8 mouse cellular contexts compared by ENCODE assay signal in the genomic region with DNA sequence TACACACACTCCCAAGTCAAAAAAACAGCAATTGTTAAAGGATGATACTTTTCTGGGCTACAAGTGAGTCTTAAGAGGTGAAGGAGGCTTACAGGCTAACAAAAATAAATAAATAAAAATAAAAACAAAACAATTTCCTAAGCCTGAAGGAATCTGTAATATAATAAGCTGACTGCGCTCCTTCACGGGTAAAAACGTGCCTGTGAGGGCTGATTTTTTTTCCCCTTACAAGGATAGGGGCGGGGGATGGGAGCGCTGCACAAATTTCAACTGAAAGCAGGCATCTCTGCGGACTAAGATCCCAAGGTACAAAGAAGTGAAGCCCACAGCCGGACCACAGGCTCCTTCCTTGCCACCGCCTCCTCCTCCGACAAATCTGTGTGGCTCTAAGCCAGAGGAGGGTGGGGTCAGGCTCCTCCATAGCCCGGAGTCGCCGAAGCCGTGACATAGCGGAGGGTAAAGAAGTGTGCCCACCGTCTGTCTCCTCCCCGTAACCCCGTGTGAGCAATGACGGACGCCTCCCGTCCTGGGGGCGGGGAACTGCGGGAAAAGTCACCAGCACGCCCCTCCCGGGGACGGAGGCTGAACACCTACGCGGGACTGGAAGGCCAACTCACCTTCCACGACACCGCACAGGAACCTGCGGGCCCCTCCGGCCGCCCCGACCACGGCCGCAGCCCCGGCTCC. TPM values are rescaled to one million over a fixed set of nuclear protein-coding genes. Genes with fewer than 3 reads are reported as not detected.
DNase-seq lines count a peak whose midpoint lies in the region; ATAC-seq and TF ChIP-seq lines count a peak whose summit lies in the region.

No protein-coding gene starts in this region.

- TF ChIP-seq EP300 in ES-Bruce4 (IDR thresholded peaks at IDR 0.05; ENCODE audit: insufficient read depth, low read depth, low read length) = no peak

- WGBS in forebrain, embryonic 12.5 days = under 1% methylated on average over 36 of the region's 36 CpGs
- WGBS in liver, embryonic 15.5 days (ENCODE audit: insufficient replicate concordance) = under 1% methylated on average over 36 of the region's 36 CpGs
- under 1% methylated on average over 36 of the region's 36 CpGs for WGBS in neural tube, embryonic 13.5 days

- peaks cover 31% of the 10 kb centered on the region for H3K36me3 ChIP-seq in ES-Bruce4 (ENCODE audit: control insufficient read depth, insufficient read depth, low read length, poor library complexity, severe bottlenecking)
- peaks cover 36% of the 10 kb centered on the region for H3K36me3 ChIP-seq in forebrain, embryonic 12.5 days (replicated peaks)
- peaks cover 43% of the 10 kb centered on the region for H3K36me3 ChIP-seq in liver, embryonic 15.5 days (replicated peaks)
- H3K36me3 ChIP-seq in neural tube, embryonic 13.5 days = peaks cover 28% of the 10 kb centered on the region
- H3K36me3 ChIP-seq in testis, adult 2 months (ENCODE audit: control insufficient read depth, insufficient read depth, low read length) = peaks cover 4% of the 10 kb centered on the region; the same call in 1 of the 2 replicates

- H3K4me1 ChIP-seq in ES-Bruce4 (ENCODE audit: control insufficient read depth, insufficient read depth, low read length) = peaks cover 1% of the 10 kb centered on the region
- peaks cover 31% of the 10 kb centered on the region for H3K4me1 ChIP-seq in forebrain, embryonic 12.5 days
- H3K4me1 ChIP-seq in liver, embryonic 15.5 days (replicated peaks) = peaks cover 45% of the 10 kb centered on the region
- peaks cover 39% of the 10 kb centered on the region for H3K4me1 ChIP-seq in neural tube, embryonic 13.5 days (replicated peaks)
- H3K4me1 ChIP-seq in testis, adult 2 months (ENCODE audit: control insufficient read depth, insufficient read depth, low read length) = peaks cover 5% of the 10 kb centered on the region

- TF ChIP-seq CTCF in ES-Bruce4 (IDR thresholded peaks at IDR 0.05; ENCODE audit: low read depth, low read length) = no peak
- no peak for TF ChIP-seq CTCF in testis, adult 2 months (IDR thresholded peaks at IDR 0.05; ENCODE audit: control insufficient read depth, insufficient read depth, insufficient replicate concordance, low read depth, low read length)

- no peaks in the 10 kb centered on the region for H3K27me3 ChIP-seq in ES-Bruce4 (ENCODE audit: control insufficient read depth, insufficient read depth, low read length, poor library complexity, severe bottlenecking)
- H3K27me3 ChIP-seq in forebrain, embryonic 12.5 days = no peaks in the 10 kb centered on the region
- H3K27me3 ChIP-seq in liver, embryonic 15.5 days = no peaks in the 10 kb centered on the region
- H3K27me3 ChIP-seq in neural tube, embryonic 13.5 days = no peaks in the 10 kb centered on the region
- no peaks in the 10 kb centered on the region for H3K27me3 ChIP-seq in testis, adult 2 months (ENCODE audit: control insufficient read depth, insufficient read depth, low read length)

- H3K9ac ChIP-seq in ES-Bruce4 (ENCODE audit: low read depth, poor library complexity, severe bottlenecking) = peak overlapping the region; percentile 93
- H3K9ac ChIP-seq in forebrain, embryonic 12.5 days = peak overlapping the region; percentile 99
- peak overlapping the region; percentile 97 for H3K9ac ChIP-seq in liver, embryonic 15.5 days
- H3K9ac ChIP-seq in neural tube, embryonic 13.5 days = peak overlapping the region; percentile 99

- no peak for TF ChIP-seq POLR2A in ES-Bruce4 (IDR thresholded peaks at IDR 0.05; ENCODE audit: insufficient read depth, low read length)
- TF ChIP-seq POLR2A in testis, adult 2 months (IDR thresholded peaks at IDR 0.05; ENCODE audit: control insufficient read depth, low read depth, low read length) = peak; percentile 51; the same call in 1 of the 2 replicates

- H3K27ac ChIP-seq in ES-Bruce4 (ENCODE audit: insufficient read depth, low read length) = peak overlapping the region; percentile 11
- H3K27ac ChIP-seq in forebrain, embryonic 12.5 days = peak overlapping the region; percentile 98
- H3K27ac ChIP-seq in liver, embryonic 15.5 days (replicated peaks) = peak overlapping the region; percentile 97
- H3K27ac ChIP-seq in neural tube, embryonic 13.5 days (replicated peaks) = peak overlapping the region; percentile 99
- peak overlapping the region; percentile 97 for H3K27ac ChIP-seq in testis, adult 2 months (ENCODE audit: control insufficient read depth, insufficient read depth, low read depth, low read length)

- H3K4me2 ChIP-seq in forebrain, embryonic 12.5 days = peak overlapping the region; percentile 65
- H3K4me2 ChIP-seq in liver, embryonic 15.5 days = peak overlapping the region; percentile 82
- H3K4me2 ChIP-seq in neural tube, embryonic 13.5 days = peak overlapping the region; percentile 64

- H3K9me3 ChIP-seq in ES-Bruce4 (replicated peaks; ENCODE audit: control insufficient read depth, insufficient read depth, low read length, poor library complexity, severe bottlenecking) = no peaks in the 10 kb centered on the region
- H3K9me3 ChIP-seq in forebrain, embryonic 12.5 days = no peaks in the 10 kb centered on the region
- no peaks in the 10 kb centered on the region for H3K9me3 ChIP-seq in liver, embryonic 15.5 days (replicated peaks)
- no peaks in the 10 kb centered on the region for H3K9me3 ChIP-seq in neural tube, embryonic 13.5 days

- DNase-seq in c-Kit-positive CD71-positive TER-119-negative erythroid progenitor cells, embryonic 14.5 days (ENCODE audit: low read depth) = peak; percentile 53
- peak; percentile 82 to 85 for DNase-seq in heart, postnatal 10 days
- DNase-seq in kidney, postnatal 4 days = peak; percentile 80 to 88

- peak overlapping the region; percentile 73 for H3K4me3 ChIP-seq in ES-Bruce4 (ENCODE audit: low read depth, low read length)
- peak overlapping the region; percentile 100 for H3K4me3 ChIP-seq in forebrain, embryonic 12.5 days (replicated peaks)
- peak overlapping the region; percentile 95 for H3K4me3 ChIP-seq in liver, embryonic 15.5 days (replicated peaks)
- H3K4me3 ChIP-seq in neural tube, embryonic 13.5 days = peak overlapping the region; percentile 100
- peak overlapping the region; percentile 82 for H3K4me3 ChIP-seq in testis, adult 2 months (ENCODE audit: control insufficient read depth, low read depth, low read length)

- intact Hi-C loops in heart, postnatal 10 days (cut with DNase I) = no loop called here

- peak; percentile 31; the same call in 1 of the 2 replicates for ATAC-seq in forebrain, embryonic 12.5 days (ENCODE audit: low FRiP score)
- peak; percentile 28 for ATAC-seq in liver, embryonic 15.5 days (ENCODE audit: insufficient read depth)
- ATAC-seq in neural tube, embryonic 13.5 days (ENCODE audit: low read depth) = peak; percentile 59

RNA-seq across cellular contexts. Expression of gene Mgea5, which starts 1.2 kb away (rescaled TPM):
- polyA plus RNA-seq in ES-Bruce4 (2011; ENCODE audit: insufficient read depth, insufficient read length, low read depth, missing spikeins) = 177 and 181 TPM in 2 replicates
- 94.7 and 105 TPM in 2 replicates for polyA plus RNA-seq in forebrain, embryonic 12.5 days (2016; fragmentation: Nextera tagmentation; extraction: Ambion mirVana)
- total RNA-seq in heart, postnatal 10 days (2021) = 10 to 100 TPM; 73.6 to 77.1 TPM
- 16.9 and 20.2 TPM in 2 replicates for polyA plus RNA-seq in liver, embryonic 15.5 days (2015; fragmentation: Nextera tagmentation; extraction: Ambion mirVana)
- 79.4 and 81.4 TPM in 2 replicates for polyA plus RNA-seq in neural tube, embryonic 13.5 days (2015; fragmentation: Nextera tagmentation; extraction: Ambion mirVana)
- polyA plus RNA-seq in testis, adult 2 months (2012; rRNA removed) = 52.2 and 56.7 TPM in 2 replicates

RNA-seq across cellular contexts. Expression of gene Npm3, which starts 33.1 kb away (rescaled TPM):
- polyA plus RNA-seq in ES-Bruce4 (2011; ENCODE audit: insufficient read depth, insufficient read length, low read depth, missing spikeins) = 188 and 196 TPM in 2 replicates
- 9.0 and 10.7 TPM in 2 replicates for polyA plus RNA-seq in forebrain, embryonic 12.5 days (2016; fragmentation: Nextera tagmentation; extraction: Ambion mirVana)
- 10 to 100 TPM; 17.7 to 19.7 TPM for total RNA-seq in heart, postnatal 10 days (2021)
- polyA plus RNA-seq in liver, embryonic 15.5 days (2015; fragmentation: Nextera tagmentation; extraction: Ambion mirVana) = 5.8 and 6.4 TPM in 2 replicates
- 6.4 and 6.7 TPM in 2 replicates for polyA plus RNA-seq in neural tube, embryonic 13.5 days (2015; fragmentation: Nextera tagmentation; extraction: Ambion mirVana)
- 212 and 245 TPM in 2 replicates for polyA plus RNA-seq in testis, adult 2 months (2012; rRNA removed)

RNA-seq across cellular contexts. Expression of gene Kcnip2, which starts 33.4 kb away (rescaled TPM):
- 3.1 and 4.2 TPM in 2 replicates for polyA plus RNA-seq in ES-Bruce4 (2011; ENCODE audit: insufficient read depth, insufficient read length, low read depth, missing spikeins)
- polyA plus RNA-seq in forebrain, embryonic 12.5 days (2016; fragmentation: Nextera tagmentation; extraction: Ambion mirVana) = 2.7 and 4.0 TPM in 2 replicates
- total RNA-seq in heart, postnatal 10 days (2021) = 100 to 1,000 TPM; 121 to 139 TPM
- 2.4 and 2.5 TPM in 2 replicates for polyA plus RNA-seq in liver, embryonic 15.5 days (2015; fragmentation: Nextera tagmentation; extraction: Ambion mirVana)
- polyA plus RNA-seq in neural tube, embryonic 13.5 days (2015; fragmentation: Nextera tagmentation; extraction: Ambion mirVana) = 8.3 and 8.4 TPM in 2 replicates
- polyA plus RNA-seq in testis, adult 2 months (2012; rRNA removed) = 50.1 and 64.9 TPM in 2 replicates

RNA-seq across cellular contexts. Expression of gene Fgf8, which starts 39.7 kb away (rescaled TPM):
- polyA plus RNA-seq in ES-Bruce4 (2011; ENCODE audit: insufficient read depth, insufficient read length, low read depth, missing spikeins) = 22.6 and 25.9 TPM in 2 replicates
- polyA plus RNA-seq in forebrain, embryonic 12.5 days (2016; fragmentation: Nextera tagmentation; extraction: Ambion mirVana) = 4.6 TPM in 2 replicates
- total RNA-seq in heart, postnatal 10 days (2021) = not detected
- polyA plus RNA-seq in liver, embryonic 15.5 days (2015; fragmentation: Nextera tagmentation; extraction: Ambion mirVana) = not detected in 2 replicates
- not detected in 2 replicates for polyA plus RNA-seq in neural tube, embryonic 13.5 days (2015; fragmentation: Nextera tagmentation; extraction: Ambion mirVana)
- polyA plus RNA-seq in testis, adult 2 months (2012; rRNA removed) = 1.4 and 1.5 TPM in 2 replicates

Comparison
In these comparisons a context has a peak if more than half of its experiments do, and no peak if none do; other contexts are left out.
1. Peak in every context shown above with its lines: DNase-seq, ATAC-seq, H3K4me3 ChIP-seq and H3K27ac ChIP-seq.
2. H3K27ac ChIP-seq: peak in every context shown above with its lines; median percentile 99 in neural tube, embryonic 13.5 days; 98 in forebrain, embryonic 12.5 days; 97 in liver, embryonic 15.5 days; 97 in testis, adult 2 months; 11 in ES-Bruce4.
3. RNA of gene Npm3, which starts 33.1 kb away (polyA plus RNA-seq): 212 to 245 TPM in testis, adult 2 months and 188 to 196 TPM in ES-Bruce4; 9.0 to 10.7 TPM in forebrain, embryonic 12.5 days, 5.8 to 6.4 TPM in liver, embryonic 15.5 days and 6.4 to 6.7 TPM in neural tube, embryonic 13.5 days; every median in the first group is over 10 times any median in the second.